Mouse (Mus musculus): ENCODE measurements around the gene Bpifb6. TPM values are rescaled to one million over a fixed set of nuclear protein-coding genes. Genes with fewer than 3 reads are reported as not detected.
A peak's percentile ranks its signal among the peaks of the same experiment; 100 is the strongest.

Bpifb6 gene
- polyA plus RNA-seq, 1 experiment from 2014 or later, result not detected

- TF ChIP-seq EP300 (IDR thresholded peaks at IDR 0.05) (no peak), CTCF (IDR thresholded peaks at IDR 0.05) (no peak)
Measured at GRCm38 (mm10) chr2:153921246-153921645, 21.1 kb downstream of the Bpifb6 start.

DNA sequence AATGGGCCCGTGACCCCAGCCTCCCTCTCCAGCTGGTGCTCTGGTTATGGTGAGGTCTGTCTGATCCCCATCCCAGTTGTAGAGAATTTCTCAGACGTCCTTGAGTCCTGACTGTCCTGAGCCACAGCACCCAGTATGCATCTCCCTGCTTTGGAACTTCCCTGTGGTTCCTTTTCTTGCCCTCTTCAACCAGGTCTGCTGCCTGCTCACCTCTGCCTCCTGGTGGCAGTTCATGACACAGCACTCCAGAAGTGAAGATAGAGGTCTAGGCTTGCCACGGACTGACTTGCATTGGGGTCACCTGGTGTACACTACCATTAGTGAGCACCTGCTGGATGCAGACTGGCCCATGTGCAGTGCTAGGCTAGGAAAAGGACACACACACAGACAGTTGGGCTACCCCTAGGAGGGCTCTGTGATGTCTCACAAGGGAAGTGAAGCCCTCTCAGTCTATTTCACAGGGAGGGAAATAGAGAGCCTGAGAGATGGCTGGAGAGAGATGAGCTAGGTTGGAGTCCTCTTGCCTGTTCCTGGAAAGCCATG lies 29.8 kb downstream of the Bpifb6 start:
- Histone ChIP-seq H3K36me3 (ENCODE audit: insufficient read depth, low read length) (no peaks in the 10 kb centered on the region), H3K9ac (replicated peaks; ENCODE audit: low read depth) (no peak overlapping the region), H3K4me3 (ENCODE audit: low read depth, low read length) (no peak overlapping the region), H3K4me1 (ENCODE audit: insufficient read depth, low read depth, low read length) (no peaks in the 10 kb centered on the region), H3K27ac (ENCODE audit: low read length) (no peak overlapping the region), H3K27me3 (replicated peaks; ENCODE audit: insufficient read depth, low read length) (no peaks in the 10 kb centered on the region), H3K9me3 (ENCODE audit: low read length) (no peaks in the 10 kb centered on the region), H3K4me2 (replicated peaks; ENCODE audit: low read depth, low read length) (no peak overlapping the region)
- 44% methylated on average over 3 of the region's 3 CpGs for WGBS
- TF ChIP-seq EP300 (IDR thresholded peaks at IDR 0.05), result no peak
- peak; percentile 94 for TF ChIP-seq CTCF (IDR thresholded peaks at IDR 0.05)
- DNase-seq (ENCODE audit: low spot score) (peak; percentile 53), ATAC-seq (0 out of 2 replicates have a peak, but pooled peaks have one; percentile 5)

More at GRCm38 (mm10) chr2:153921246-153921645, 21.1 kb downstream of the Bpifb6 start:
- no peak for DNase-seq (ENCODE audit: low spot score)
- Histone ChIP-seq H3K27me3 (replicated peaks; ENCODE audit: insufficient read depth, low read length) (no peaks in the 10 kb centered on the region), H3K27ac (ENCODE audit: low read length) (no peak overlapping the region), H3K4me1 (ENCODE audit: insufficient read depth, low read depth, low read length) (no peaks in the 10 kb centered on the region), H3K4me3 (ENCODE audit: low read depth, low read length) (no peak overlapping the region), H3K9me3 (ENCODE audit: low read length) (no peaks in the 10 kb centered on the region), H3K9ac (replicated peaks; ENCODE audit: low read depth) (no peak overlapping the region), H3K36me3 (ENCODE audit: insufficient read depth, low read length) (no peaks in the 10 kb centered on the region), H3K4me2 (replicated peaks; ENCODE audit: low read depth, low read length) (no peak overlapping the region)
- 77% methylated on average over 6 of the region's 6 CpGs for WGBS
- no peak for ATAC-seq

DNA sequence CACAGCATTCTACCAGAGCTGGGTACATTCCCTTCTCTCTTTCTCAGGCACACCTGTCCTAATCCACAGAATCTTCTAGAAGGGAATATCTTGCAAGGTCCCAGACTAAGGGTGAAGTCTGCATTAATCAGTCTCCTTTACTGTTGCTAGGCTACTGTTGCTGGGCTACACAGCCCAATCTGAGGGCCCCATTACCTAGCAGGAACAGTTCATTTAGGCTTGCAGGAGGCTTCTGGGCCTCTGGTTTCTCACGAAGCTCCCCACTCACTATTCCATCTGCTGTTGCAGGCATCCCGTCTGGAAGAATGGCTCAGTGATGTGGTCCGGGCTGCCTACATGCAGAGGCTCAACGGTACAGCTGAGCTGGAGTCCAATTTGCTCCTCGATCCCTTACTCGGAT lies 30.9 kb downstream of the Bpifb6 start:
- DNase-seq (ENCODE audit: low spot score) (no peak), ATAC-seq (no peak)
- Histone ChIP-seq H3K27ac (ENCODE audit: low read length) (no peak overlapping the region), H3K9me3 (ENCODE audit: low read length) (no peaks in the 10 kb centered on the region), H3K4me3 (ENCODE audit: low read depth, low read length) (no peak overlapping the region), H3K9ac (replicated peaks; ENCODE audit: low read depth) (no peak overlapping the region), H3K27me3 (replicated peaks; ENCODE audit: insufficient read depth, low read length) (no peaks in the 10 kb centered on the region), H3K4me2 (replicated peaks; ENCODE audit: low read depth, low read length) (no peak overlapping the region), H3K36me3 (ENCODE audit: insufficient read depth, low read length) (no peaks in the 10 kb centered on the region), H3K4me1 (ENCODE audit: insufficient read depth, low read depth, low read length) (no peaks in the 10 kb centered on the region)
- WGBS, result 79% methylated on average over 6 of the region's 6 CpGs
- TF ChIP-seq CTCF (IDR thresholded peaks at IDR 0.05) (no peak), EP300 (IDR thresholded peaks at IDR 0.05) (no peak)

DNA sequence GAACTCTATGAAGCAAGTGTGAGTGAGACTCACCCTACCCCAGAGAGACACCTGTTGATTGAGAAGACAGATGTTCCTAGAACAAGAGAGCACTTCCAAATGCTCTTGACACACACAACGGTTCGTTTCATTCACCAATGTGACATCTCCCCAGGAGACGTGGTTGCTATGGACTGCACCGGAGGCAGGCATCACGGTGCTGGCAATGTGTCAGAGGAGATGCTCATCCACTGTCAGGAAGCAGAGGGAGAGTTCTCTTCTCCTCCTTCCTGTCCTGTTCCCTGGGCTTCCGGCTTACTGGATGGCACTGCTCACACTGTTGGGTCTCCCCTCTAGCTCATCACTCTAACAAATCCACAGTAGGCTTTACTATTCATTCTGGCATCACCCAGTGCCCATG lies 33.1 kb downstream of the Bpifb6 start:
- WGBS, result 64% methylated on average over 6 of the region's 6 CpGs
- no peak for ATAC-seq

GRCm38 (mm10) chr2:153935348-153935747 lies 35.2 kb downstream of the Bpifb6 start:
- H3K4me3 ChIP-seq (ENCODE audit: low read depth, low read length), result no peak overlapping the region
- no peak for TF ChIP-seq CTCF (IDR thresholded peaks at IDR 0.05)
- TF ChIP-seq EP300 (IDR thresholded peaks at IDR 0.05), result no peak
- ATAC-seq, result no peak
- H3K36me3 ChIP-seq (ENCODE audit: insufficient read depth, low read length), result no peaks in the 10 kb centered on the region
- WGBS, result 90% methylated on average over 6 of the region's 6 CpGs
- DNase-seq (ENCODE audit: low spot score), result no peak
- no peak overlapping the region for H3K9ac ChIP-seq (replicated peaks; ENCODE audit: low read depth)
- no peaks in the 10 kb centered on the region for H3K27me3 ChIP-seq (replicated peaks; ENCODE audit: insufficient read depth, low read length)
- H3K9me3 ChIP-seq (ENCODE audit: low read length), result no peaks in the 10 kb centered on the region
- no peaks in the 10 kb centered on the region for H3K4me1 ChIP-seq (ENCODE audit: insufficient read depth, low read depth, low read length)
- no peak overlapping the region for H3K4me2 ChIP-seq (replicated peaks; ENCODE audit: low read depth, low read length)
- no peak overlapping the region for H3K27ac ChIP-seq (ENCODE audit: low read length)

More for the DNA sequence above, 33.1 kb downstream of the Bpifb6 start:
- TF ChIP-seq EP300 (IDR thresholded peaks at IDR 0.05), result no peak
- no peak for TF ChIP-seq CTCF (IDR thresholded peaks at IDR 0.05)
- no peak for DNase-seq (ENCODE audit: low spot score)
- no peaks in the 10 kb centered on the region for H3K36me3 ChIP-seq (ENCODE audit: insufficient read depth, low read length)
- H3K9me3 ChIP-seq (ENCODE audit: low read length), result no peaks in the 10 kb centered on the region
- H3K4me1 ChIP-seq (ENCODE audit: insufficient read depth, low read depth, low read length), result no peaks in the 10 kb centered on the region
- H3K27me3 ChIP-seq (replicated peaks; ENCODE audit: insufficient read depth, low read length), result no peaks in the 10 kb centered on the region
- no peak overlapping the region for H3K9ac ChIP-seq (replicated peaks; ENCODE audit: low read depth)
- no peak overlapping the region for H3K4me2 ChIP-seq (replicated peaks; ENCODE audit: low read depth, low read length)
- H3K27ac ChIP-seq (ENCODE audit: low read length), result no peak overlapping the region
- H3K4me3 ChIP-seq (ENCODE audit: low read depth, low read length), result no peak overlapping the region

- Histone ChIP-seq H3K9me3 (ENCODE audit: low read length) (no peaks in the 10 kb centered on the region), H3K4me1 (ENCODE audit: insufficient read depth, low read depth, low read length) (no peaks in the 10 kb centered on the region), H3K4me2 (replicated peaks; ENCODE audit: low read depth, low read length) (no peak within 1 kb of the TSS), H3K4me3 (ENCODE audit: low read depth, low read length) (no peak within 1 kb of the TSS), H3K36me3 (ENCODE audit: insufficient read depth, low read length) (no peaks in the 10 kb centered on the region), H3K27me3 (replicated peaks; ENCODE audit: insufficient read depth, low read length) (no peaks in the 10 kb centered on the region), H3K27ac (ENCODE audit: low read length) (no peak within 1 kb of the TSS), H3K9ac (replicated peaks; ENCODE audit: low read depth) (no peak within 1 kb of the TSS)
- DNase-seq (ENCODE audit: low spot score), result no peak
- TF ChIP-seq EP300 (IDR thresholded peaks at IDR 0.05) (no peak), CTCF (IDR thresholded peaks at IDR 0.05) (no peak)
- no peak for ATAC-seq
- WGBS, result 82% methylated on average over 5 of the region's 5 CpGs
Measured at GRCm38 (mm10) chr2:153937843-153938242, 37.7 kb downstream of the Bpifb6 start, which contains the start of gene Bpifb4. Bpifb4 (plus strand) TSS chr2:153938212.

DNA sequence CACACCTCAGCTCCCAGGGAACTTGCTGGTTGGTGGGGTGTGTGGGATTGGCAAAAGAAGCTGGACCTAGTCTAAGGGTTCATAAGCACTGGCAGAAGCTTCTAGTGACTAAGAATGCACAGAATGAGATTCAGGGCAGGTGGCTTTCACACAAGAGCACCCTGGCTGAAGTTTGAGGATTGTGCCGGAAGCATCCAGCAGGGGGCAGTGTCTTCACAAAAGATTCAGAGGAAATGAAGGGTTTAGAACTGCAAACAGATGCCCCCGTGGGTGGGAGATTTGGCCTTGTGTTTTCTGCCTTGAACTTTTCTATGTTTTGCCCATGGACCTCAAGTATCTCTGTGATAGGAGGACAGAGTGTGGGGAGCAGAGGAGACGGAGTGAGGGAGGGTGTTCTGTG lies 43.3 kb downstream of the Bpifb6 start:
- no peak overlapping the region for H3K27ac ChIP-seq (ENCODE audit: low read length)
- ATAC-seq, result no peak
- H3K4me2 ChIP-seq (replicated peaks; ENCODE audit: low read depth, low read length), result no peak overlapping the region
- 26% methylated on average over 3 of the region's 3 CpGs for WGBS
- H3K9ac ChIP-seq (replicated peaks; ENCODE audit: low read depth), result no peak overlapping the region
- no peaks in the 10 kb centered on the region for H3K4me1 ChIP-seq (ENCODE audit: insufficient read depth, low read depth, low read length)
- H3K36me3 ChIP-seq (ENCODE audit: insufficient read depth, low read length), result no peaks in the 10 kb centered on the region
- no peaks in the 10 kb centered on the region for H3K27me3 ChIP-seq (replicated peaks; ENCODE audit: insufficient read depth, low read length)
- peak; percentile 73 for TF ChIP-seq CTCF (IDR thresholded peaks at IDR 0.05)
- no peak for TF ChIP-seq EP300 (IDR thresholded peaks at IDR 0.05)
- DNase-seq (ENCODE audit: low spot score), result peak; percentile 17
- H3K4me3 ChIP-seq (ENCODE audit: low read depth, low read length), result no peak overlapping the region
- no peaks in the 10 kb centered on the region for H3K9me3 ChIP-seq (ENCODE audit: low read length)

Data from lung, postnatal 0 days (tissue).